Mouse (Mus musculus) gastrocnemius, postnatal 14 days (tissue): ENCODE measurements around the gene Cdk15. TPM values are rescaled to one million over a fixed set of nuclear protein-coding genes. Genes with fewer than 3 reads are reported as not detected.

ENCODE experiments used
- DNase-seq: peaks from one replicate; pipeline ENCODE4 v3.0.0; 2021; ENCODE audit warnings: mixed read lengths
- intact Hi-C: fragments of 180-260 bp; cut with DNase I; formaldehyde crosslinking; loops from one replicate; pipeline ENCODE4 v1.15.1; 2025; ENCODE audit warnings: low total_unique reads
- total RNA-seq, 2 experiments: library from RNA; stranded (reverse); gene quantifications; 2 replicates each; pipeline ENCODE4 v1.2.3; 2021

Gene Cdk15
- total RNA-seq, 2 experiments from 2014 or later, result 0.18 TPM; not detected in 1

DNA sequence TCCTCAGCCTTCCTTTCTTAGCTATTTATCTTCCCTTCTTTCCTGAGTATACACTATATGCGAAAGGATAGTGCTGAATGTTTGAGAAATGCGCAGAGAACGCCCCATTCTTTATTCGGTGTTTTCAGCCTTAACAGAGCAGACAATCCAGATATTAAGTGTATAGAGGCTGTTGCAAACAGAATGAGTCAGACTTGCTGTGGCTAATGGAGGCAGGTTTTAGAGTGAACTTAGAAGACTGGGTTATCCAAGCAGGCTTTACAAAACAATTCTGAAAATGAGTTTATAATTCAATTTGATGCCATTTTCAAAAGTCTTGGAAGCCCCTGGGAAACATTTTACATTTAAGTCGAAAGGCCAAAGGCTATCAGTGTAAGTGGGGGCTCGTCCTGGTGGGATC is 12.8 kb downstream of the Cdk15 start:
- no peak for DNase-seq
- intact Hi-C loops, result no loop called here

DNA sequence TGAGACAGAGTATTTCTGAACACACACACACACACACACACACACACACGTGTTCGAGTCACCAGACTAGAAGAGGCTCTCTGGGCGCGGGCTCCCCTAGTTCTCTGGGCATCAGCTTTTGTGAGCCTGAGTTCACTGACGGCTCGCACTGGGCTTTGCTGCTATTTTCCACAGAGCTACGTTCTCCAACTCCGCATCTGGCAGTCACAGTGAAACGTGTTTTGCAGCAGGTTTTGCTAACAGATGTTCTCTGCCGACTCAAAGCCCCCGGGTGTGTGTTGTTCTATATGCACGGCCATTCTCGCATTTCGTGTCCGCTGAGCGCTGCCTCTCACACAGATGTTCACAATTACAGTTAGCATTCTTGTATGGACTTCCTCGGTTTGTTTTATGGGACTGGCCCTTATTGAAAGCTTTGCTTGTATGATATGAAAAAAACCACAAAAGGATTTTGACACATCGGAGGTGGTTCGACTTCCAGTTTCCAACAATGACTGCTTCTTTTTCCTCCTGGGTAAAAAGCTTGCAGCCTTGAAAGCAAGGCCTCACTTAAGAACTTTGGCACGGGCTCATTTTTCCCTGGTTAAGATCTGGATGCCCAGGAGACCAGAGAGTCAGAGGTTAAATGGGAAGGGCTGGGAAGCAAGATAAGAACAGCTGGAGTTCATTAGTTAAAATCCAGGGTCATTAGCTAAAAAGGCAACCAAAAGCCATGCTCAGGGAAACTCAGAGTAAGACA is 13.4 kb downstream of the Cdk15 start:
- peak; percentile 19 for DNase-seq
- intact Hi-C loops, result no loop called here

GRCm38 (mm10) chr1:59272189-59272588 is 15.5 kb downstream of the Cdk15 start:
- intact Hi-C loops, result no loop called here
- DNase-seq, result no peak

GRCm38 (mm10) chr1:59285880-59286279 is 29.2 kb downstream of the Cdk15 start:
- intact Hi-C loops, result no loop called here
- no peak for DNase-seq

GRCm38 (mm10) chr1:59286316-59286850 is 29.7 kb downstream of the Cdk15 start:
- intact Hi-C loops, result no loop called here
- no peak for DNase-seq

DNA sequence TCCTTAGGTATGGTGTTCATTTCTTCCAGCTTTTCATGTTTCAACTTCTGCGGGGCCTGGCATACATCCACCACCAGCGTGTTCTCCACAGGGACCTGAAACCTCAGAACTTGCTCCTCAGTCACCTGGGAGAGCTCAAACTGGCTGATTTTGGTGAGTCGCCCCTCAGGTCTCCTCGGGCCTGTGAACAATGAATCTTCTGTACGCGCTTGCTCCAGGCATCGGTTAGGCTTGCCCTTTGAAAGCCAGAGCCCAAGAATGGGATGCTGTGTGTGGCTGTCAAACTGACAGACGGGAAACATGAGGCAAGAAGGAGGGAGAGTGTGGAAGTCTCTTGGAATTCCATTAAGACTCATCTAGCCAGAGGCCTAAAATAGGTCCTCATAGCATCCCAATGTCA is 31.0 kb downstream of the Cdk15 start:
- no peak for DNase-seq
- intact Hi-C loops, result no loop called here

DNA sequence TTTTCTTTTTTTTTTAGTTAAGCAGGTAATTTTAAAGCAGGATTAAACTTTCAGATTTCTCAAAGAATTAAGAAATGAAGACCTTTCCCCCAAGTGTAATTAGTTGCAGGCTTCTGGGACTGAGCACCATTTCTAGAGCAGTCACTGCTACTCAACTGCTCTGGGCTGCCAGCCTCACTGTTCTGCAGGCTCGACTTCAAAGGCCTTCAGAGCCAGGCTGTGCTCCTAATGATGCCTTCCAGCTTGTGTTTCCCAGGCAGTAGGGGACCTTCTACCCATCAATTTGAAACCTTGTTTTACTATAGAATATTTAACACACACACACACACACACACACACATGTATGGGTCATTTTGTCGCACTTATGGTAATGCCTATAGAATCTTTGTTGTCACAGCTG is 34.9 kb downstream of the Cdk15 start:
- intact Hi-C loops, result no loop called here
- DNase-seq, result no peak

GRCm38 (mm10) chr1:59295769-59296168 is 39.1 kb downstream of the Cdk15 start:
- DNase-seq, result no peak
- intact Hi-C loops, result no loop called here

- no peak for DNase-seq
- intact Hi-C loops, result no loop called here
These were observed 40.5 kb downstream of the Cdk15 start for GRCm38 (mm10) chr1:59297167-59297566.

GRCm38 (mm10) chr1:59298491-59299090 is 41.9 kb downstream of the Cdk15 start:
- intact Hi-C loops, result no loop called here
- no peak for DNase-seq

DNA sequence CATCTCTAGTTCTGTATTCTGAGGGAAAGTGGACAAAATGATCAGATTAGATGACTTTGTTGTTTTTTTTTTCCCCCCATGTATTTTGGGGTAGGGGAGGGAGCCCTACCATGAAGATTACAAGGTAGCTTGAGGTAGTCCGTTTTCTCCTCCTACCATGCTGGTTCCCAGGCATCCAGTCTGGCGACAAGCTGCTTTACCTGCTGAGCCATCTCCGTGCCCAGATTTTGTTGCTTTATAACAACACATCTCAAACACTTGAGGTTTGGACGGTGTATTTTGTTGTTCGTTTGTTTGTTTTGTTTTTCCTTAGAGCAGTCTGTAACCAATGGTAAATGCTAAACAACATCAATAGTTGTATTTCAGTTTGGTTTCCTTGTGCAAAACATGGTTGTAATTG is 50.6 kb downstream of the Cdk15 start:
- intact Hi-C loops, result no loop called here
- DNase-seq, result no peak

DNA sequence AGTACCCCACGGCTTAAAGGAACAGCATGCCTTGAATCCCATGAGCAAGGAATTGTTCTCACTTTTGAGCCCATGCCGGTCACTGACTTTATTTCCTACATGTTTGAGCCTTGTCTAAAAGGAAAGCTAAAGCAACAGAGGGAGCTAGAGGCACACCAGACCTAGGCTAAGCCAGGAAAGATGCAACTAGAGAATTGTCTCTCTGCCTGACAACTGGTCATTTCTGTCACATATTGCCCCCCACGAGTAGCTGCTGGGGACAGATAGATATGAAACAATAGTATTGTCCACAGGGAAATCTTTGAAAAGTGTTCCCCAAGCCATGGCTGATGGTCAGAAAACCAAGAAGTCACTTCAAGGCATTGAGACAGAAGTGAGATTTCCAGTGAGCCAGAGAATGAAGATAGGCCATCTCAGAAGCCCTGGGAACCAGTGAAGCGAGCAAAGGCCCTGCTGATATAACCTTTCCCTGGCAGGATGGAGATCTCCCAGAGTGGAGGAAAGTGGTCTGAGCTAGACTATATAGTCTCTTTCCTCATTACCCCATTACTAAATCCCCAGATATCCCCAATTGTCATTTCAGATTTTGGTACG is 54.7 kb downstream of the Cdk15 start:
- intact Hi-C loops, result no loop called here
- DNase-seq, result no peak

- intact Hi-C loops, result no loop called here
- no peak for DNase-seq
These were observed 55.8 kb downstream of the Cdk15 start for GRCm38 (mm10) chr1:59312187-59313153.

- DNase-seq, result no peak
- intact Hi-C loops, result no loop called here
These were observed 56.6 kb downstream of the Cdk15 start for GRCm38 (mm10) chr1:59313154-59313940.

GRCm38 (mm10) chr1:59315057-59315807 is 58.5 kb downstream of the Cdk15 start:
- no peak for DNase-seq
- intact Hi-C loops, result loop anchor here (5.0 kb wide), 1 partner anchor 302 kb away; no protein-coding TSS in a partner anchor

DNA sequence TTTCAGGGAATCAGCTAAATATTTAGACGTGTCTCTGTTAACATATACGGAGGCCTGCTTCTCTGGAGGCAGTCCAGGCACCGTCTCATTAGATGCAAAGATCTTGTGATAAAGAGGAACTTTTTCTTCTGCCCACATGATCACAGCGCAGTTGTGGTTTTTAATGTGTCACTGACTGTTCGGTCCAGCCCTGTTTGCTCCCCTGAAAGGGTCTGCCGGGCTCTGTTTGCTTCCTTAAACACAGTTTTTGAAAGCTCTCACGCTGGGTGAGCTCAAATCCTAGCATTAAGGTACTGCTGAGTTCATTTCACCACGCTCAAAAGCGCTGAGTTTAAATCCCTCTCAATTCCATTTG is 59.3 kb downstream of the Cdk15 start:
- no peak for DNase-seq
- intact Hi-C loops, result loop anchor here (5.0 kb wide), 1 partner anchor 301 kb away; no protein-coding TSS in a partner anchor

DNA sequence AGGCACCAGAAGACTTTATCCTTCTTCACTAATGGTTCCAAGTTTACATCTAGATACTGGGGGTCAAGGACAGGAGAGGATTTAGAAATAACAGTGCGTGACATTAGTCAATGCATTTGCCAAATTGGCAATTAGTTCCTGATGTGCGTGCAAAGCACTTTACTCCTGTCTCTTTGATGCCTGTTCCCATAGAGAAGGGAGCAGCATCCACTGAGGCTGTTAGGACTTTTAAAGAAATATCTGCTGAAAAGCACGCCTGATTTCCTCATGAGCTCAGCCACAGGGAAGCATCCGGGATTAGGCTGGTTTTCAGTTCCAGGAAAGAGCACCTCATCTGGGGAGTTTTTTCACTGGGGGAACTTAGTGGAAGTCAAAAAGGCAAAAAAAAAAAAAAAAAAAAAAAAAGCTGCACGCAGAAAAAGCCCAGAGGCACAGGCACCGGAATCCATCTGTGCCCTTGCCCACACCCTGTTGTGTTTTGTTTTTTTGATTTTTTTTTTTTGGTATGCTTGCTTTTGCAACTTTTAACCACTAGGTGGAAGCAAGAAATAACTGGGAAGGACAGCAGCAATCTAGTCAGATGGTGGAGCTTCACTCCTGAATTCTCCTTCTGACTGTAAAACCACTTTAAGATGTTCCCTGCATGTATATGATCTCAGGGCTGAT is 59.8 kb downstream of the Cdk15 start:
- intact Hi-C loops, result loop anchor here (5.0 kb wide), 1 partner anchor 301 kb away; no protein-coding TSS in a partner anchor
- DNase-seq, result no peak

GRCm38 (mm10) chr1:59317397-59317796 is 60.7 kb downstream of the Cdk15 start:
- DNase-seq, result no peak
- intact Hi-C loops, result loop anchor here (5.0 kb wide), 1 partner anchor 300 kb away; no protein-coding TSS in a partner anchor
